Mouse (Mus musculus): Measurements from ENCODE around the gene Cit. TPM values are rescaled to one million over a fixed set of nuclear protein-coding genes. Genes with fewer than 3 reads are reported as not detected.
A peak's percentile ranks its signal among the peaks of the same experiment; 100 is the strongest.
"Not testable (repeated sequence)": the region's sequence is repeated elsewhere in the genome, so short reads cannot be mapped to it uniquely, and the experiment has no call there.

The Cit gene
- 3.9 to 4.6 TPM (median 4.4 TPM) in 3 replicates for total RNA-seq (2017)

DNA sequence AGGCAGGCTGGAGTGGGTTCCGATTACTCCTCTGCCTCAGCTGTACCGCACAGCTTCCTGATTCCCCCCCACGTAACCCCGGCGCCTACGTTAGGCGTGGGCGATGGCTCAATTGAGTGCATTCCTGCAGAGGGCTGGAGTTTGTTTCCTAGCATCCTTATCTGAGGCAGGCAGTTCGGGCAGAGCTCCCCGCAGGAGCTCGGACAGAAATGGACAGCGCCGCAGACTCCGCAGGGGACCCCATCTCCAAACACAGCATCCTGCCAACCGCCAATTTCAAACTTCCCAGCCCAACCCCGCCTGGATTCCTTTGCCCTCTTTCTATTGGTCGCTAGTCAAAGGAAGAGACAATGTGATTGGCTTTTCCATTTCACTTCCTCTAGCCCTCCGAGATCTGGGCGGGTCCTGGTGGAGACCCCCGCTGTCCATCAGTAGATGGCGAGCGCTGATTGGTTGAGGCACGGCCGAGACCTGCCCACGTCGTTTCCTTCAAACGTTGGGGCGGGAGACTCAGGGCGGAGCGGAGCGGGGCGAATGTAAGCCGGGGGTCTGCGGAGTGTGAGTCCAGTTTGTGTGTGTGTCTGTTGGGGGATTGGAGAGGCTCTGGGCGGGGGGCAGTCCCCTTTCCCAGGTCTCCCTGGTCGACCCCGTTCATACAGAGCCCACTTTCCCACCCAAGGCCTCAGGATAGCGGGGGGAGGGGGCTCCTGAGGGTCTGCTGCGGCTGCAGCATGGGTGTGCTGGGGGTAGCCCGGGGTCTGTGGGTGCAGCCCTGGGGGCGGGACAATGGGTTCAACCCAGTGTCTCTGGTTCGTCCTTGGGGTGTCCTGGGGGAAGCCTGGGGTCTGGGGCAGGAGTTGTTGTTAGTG lies at the start of gene Cit:
Gene Cit (plus strand): TSS at position 513 of the 869 bp plus-strand sequence.
- peak; percentile 98 for ATAC-seq (replicated peaks; ENCODE audit: insufficient number of reproducible peaks, low FRiP score, low TSS enrichment, poor library complexity, severe bottlenecking)

DNA sequence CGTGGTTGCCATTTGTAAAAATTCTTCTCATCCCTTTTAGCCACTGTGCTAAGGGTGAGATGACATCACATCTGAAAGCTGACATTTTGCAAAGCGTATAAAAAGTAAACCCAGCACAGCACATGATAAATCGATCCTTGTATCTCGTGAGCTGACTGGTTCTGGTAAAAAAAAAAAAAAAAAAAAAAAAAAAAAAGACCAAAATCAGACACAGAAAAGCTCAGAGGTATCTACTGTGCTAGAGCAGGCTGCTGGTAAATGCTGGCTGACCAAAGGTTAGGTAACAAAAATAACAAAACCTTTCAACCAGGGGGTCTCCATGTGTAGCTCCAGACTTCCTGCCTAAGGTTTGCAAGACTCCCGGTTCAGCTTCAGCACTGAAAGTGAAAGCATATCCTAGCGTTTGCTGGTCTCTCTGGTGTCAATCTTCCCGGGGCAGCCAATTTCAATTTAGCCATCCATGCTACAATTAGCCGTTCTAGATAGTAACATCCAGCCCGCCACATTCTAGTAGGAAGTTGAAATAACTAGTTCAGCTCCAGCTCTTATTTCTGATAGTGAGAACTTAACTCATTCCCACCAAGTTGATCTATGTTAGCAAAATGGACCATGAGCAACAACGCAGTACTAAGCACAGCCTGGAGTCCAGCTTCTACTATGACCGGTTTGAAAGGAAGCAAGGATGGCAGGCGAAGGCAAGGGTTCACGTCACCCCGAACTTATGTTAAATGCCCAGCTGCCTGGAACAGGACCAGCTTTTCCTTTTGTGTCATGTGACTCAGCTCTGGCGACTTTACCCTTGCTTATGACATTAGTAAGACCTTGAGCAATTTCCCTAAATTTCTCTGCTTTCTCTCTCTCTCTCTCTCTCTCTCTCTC lies 45.8 kb upstream of the Cit start:
- no peak for ATAC-seq (replicated peaks; ENCODE audit: insufficient number of reproducible peaks, low FRiP score, low TSS enrichment, poor library complexity, severe bottlenecking)

DNA sequence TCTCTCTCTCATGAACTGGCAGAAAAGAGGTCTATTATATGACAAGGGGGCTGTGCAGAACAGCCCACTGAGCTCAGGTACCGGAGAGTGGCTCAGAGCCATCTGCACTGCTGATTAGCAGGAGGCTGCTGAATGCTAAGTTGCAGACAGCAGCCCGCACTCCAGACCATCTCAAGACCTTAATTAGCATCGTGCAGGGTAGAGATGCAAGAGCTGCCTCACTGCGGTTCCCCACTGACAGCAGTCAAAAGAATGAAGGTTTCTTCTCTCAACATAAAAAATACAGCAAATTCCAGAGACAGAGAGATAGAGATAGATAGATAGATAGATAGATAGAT lies 45.2 kb upstream of the Cit start:
- ATAC-seq (replicated peaks; ENCODE audit: insufficient number of reproducible peaks, low FRiP score, low TSS enrichment, poor library complexity, severe bottlenecking), result no peak

DNA sequence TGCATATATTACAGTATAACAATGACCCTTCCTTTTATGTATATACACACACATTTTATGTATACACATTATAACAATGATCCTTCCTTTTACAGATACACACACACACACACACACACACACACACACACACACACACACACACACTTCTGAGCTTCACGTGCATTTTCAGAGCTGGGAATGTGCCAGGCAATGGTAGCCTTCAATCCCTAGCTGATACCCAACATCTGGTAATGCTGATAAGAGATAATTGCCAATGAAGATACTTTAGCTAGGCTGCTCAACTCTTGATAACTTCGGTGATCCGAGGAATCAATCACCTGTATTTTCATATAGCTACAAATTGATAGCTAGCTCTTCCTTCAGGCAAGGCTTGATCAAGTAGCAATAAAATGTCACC lies 32.8 kb upstream of the Cit start:
- ATAC-seq (replicated peaks; ENCODE audit: insufficient number of reproducible peaks, low FRiP score, low TSS enrichment, poor library complexity, severe bottlenecking), result no peak

DNA sequence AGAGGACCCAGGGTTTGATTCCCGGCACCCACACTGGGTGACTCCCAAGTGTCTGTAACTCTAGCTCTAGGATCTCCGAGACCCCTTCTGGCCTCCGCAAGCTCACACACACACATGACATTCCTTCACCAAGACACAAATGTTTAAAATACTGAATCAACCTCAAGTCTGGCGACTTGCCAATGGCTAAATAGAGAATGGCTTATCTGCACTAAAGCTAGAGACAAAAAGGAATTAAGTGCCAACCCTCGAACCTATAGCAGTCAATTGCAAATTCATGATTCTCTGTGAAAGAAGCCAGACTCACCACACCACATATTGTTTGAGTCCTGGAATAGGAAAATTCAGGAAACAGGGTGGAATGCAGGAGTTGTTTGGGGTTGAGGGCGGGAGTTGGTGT lies 28.1 kb upstream of the Cit start:
- ATAC-seq (replicated peaks; ENCODE audit: insufficient number of reproducible peaks, low FRiP score, low TSS enrichment, poor library complexity, severe bottlenecking), result no peak

DNA sequence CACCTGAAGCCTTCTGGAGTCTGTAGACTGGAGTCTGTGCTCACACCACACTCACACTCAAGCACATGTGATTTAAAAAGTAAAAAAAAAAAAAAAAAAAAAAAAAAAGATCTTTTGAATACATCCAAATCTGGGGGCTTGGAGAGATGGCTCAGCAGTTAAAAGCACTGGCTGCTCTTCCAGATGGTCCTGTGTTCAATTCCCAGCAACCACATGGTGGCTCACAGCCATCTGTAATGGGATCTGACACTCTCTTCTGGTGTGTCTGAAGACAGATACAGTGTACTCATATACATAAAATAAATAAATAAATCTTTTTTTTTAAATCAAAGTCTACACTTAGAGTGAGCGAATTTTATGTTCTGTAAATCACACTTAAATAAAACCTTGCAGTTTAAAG lies 27.4 kb upstream of the Cit start:
- not testable (repeated sequence) for ATAC-seq (replicated peaks; ENCODE audit: insufficient number of reproducible peaks, low FRiP score, low TSS enrichment, poor library complexity, severe bottlenecking)

DNA sequence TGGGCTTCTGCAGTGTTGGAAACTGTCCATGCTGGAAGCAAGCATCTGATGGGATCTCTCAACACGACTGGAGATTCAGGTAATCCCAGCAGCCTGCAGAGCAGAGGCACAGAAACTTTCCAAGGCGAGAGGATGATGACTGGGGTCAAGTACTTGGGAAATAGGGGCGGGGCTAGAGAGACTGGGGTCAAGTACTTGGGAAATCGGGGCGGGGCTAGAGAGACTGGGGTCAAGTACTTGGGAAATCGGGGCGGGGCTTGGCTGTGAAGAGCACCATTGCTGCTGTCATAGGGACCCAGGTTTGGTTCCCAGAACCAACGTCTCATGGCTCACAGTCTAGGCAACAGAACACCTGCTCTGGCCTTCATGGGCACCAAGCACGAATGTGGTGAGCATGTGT lies 25.1 kb upstream of the Cit start:
- ATAC-seq (replicated peaks; ENCODE audit: insufficient number of reproducible peaks, low FRiP score, low TSS enrichment, poor library complexity, severe bottlenecking), result no peak

DNA sequence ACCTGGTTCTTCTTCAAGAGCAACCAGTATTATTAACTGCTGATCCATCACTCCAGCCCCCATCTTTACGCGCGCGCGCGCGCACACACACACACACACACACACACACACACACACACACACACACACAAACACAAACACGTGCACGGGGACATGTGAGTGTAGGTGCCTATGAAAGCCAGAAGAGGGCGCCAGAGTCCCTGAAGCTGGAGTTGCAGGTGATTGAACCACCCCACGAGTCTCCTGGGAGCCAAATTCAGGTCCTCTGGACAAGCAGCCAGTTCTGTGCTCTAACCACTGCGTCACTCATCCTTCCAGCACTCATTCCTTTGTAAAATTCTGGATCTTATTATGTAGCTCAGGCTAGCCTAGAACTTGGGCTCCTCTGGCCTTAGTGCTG lies 23.9 kb upstream of the Cit start:
- no peak for ATAC-seq (replicated peaks; ENCODE audit: insufficient number of reproducible peaks, low FRiP score, low TSS enrichment, poor library complexity, severe bottlenecking)

DNA sequence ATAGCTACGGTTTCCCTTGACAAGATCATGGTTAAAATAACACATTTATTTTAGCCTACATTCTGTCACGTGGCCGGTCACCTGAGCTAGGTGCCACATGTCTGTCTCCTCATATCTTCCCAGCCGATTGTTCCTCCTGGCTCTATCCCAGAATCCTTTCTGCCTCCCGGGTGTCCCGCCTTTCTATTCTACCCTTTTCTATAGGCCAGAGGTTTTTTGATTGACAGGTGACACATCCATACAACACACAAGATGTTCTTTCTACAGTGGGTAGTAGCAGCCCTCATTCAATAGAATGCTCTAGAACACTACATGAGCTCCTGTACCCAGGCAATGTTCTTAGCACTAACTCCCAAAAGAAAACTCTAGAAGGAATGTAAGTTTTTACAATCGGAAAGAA lies 23.2 kb upstream of the Cit start:
- ATAC-seq (replicated peaks; ENCODE audit: insufficient number of reproducible peaks, low FRiP score, low TSS enrichment, poor library complexity, severe bottlenecking), result no peak

DNA sequence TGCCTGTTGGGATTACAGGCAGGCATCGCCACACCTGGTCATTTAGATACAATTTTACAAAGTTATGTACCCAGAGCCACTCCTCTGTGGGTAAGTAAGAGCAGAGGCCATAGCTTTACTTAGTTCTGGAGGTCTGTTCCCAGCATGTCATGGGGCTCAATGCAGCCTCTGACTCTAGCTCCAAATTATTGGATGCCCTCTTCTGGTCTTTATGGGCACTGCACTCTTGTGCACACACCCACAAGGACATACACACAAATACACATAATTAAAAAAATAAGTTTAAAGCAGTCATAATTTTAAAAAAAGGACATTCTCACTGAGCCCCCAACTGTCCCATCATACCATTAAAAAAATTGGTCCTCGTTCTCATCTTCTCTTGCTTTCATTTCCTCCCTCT lies 12.3 kb upstream of the Cit start:
- ATAC-seq (replicated peaks; ENCODE audit: insufficient number of reproducible peaks, low FRiP score, low TSS enrichment, poor library complexity, severe bottlenecking), result no peak

DNA sequence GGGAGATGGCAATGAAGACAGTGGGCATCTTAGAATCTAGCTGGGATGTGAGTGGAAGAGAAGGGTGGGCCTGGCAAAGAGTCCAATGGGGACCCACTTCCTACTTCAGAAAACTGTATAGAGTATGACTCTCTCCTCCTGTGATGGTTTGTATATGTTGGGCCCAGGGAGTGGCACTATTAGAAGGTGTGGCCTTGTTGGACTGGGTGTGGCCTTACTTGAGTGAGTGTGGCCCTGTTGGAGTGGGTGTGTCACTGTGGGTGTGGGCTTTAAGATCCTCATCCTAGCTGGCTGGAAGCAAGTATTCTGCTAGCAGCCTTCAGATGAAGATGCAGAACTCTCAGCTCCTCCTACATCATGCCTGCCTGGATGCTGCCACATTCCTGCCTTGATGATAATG lies 11.3 kb upstream of the Cit start:
- ATAC-seq (replicated peaks; ENCODE audit: insufficient number of reproducible peaks, low FRiP score, low TSS enrichment, poor library complexity, severe bottlenecking), result not testable (repeated sequence)

DNA sequence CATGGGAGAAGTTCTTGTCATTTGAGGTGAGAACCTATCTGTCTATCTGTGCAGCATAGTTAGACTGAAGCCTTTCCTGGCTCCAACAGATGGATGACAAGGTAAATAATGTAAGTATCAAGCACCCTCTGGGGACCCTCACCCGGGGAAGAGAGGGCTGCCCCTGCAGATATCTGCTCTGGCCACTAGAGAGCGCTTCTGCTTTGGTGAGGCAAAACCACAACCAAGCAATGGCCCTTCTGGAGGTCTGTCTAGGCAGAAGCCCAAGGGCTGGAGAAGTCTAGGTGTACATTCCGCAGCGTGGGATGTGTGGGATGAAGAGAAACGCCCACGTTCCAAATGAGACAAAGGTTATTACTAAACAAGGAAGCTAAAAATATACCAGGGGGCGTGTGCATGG lies 9.8 kb upstream of the Cit start:
- no peak for ATAC-seq (replicated peaks; ENCODE audit: insufficient number of reproducible peaks, low FRiP score, low TSS enrichment, poor library complexity, severe bottlenecking)

DNA sequence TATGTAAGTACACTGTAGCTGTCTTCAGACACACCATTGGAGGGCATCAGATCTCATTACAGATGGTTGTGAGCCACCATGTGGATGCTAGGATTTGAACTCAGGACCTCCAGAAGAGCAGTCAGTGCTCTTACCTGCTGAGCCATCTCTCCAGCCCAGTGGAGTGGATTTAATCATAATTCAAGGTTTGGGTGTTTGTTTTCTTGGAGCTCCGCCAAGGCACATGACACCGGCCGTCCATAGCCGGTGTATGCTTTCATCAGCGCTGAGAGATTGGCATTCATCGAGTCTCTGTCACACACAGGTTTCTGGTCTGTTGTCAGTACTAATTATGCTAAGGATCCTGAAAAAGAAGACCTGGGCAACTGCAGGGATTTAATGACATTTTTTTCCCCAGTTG lies 7.0 kb upstream of the Cit start:
- ATAC-seq (replicated peaks; ENCODE audit: insufficient number of reproducible peaks, low FRiP score, low TSS enrichment, poor library complexity, severe bottlenecking), result no peak

DNA sequence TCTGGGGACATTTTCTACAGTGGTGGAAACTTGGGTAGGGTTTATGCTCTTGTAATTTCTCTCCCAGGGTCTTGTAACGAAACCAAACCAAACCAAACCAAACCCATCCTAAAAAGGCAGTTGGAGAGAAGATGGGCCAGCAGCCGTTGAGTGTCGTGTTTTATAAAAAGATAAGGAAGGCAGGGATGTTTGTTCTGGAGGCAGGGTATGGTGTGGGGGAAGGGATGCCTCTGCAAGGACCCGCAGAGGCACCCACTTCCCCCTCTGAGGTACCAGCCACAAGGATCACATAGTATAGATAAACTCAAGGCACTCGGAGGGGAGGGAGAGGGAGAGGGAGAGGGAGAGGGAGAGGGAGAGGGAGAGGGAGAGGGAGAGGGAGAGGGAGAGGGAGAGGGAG lies 4.6 kb upstream of the Cit start:
- ATAC-seq (replicated peaks; ENCODE audit: insufficient number of reproducible peaks, low FRiP score, low TSS enrichment, poor library complexity, severe bottlenecking), result no peak

DNA sequence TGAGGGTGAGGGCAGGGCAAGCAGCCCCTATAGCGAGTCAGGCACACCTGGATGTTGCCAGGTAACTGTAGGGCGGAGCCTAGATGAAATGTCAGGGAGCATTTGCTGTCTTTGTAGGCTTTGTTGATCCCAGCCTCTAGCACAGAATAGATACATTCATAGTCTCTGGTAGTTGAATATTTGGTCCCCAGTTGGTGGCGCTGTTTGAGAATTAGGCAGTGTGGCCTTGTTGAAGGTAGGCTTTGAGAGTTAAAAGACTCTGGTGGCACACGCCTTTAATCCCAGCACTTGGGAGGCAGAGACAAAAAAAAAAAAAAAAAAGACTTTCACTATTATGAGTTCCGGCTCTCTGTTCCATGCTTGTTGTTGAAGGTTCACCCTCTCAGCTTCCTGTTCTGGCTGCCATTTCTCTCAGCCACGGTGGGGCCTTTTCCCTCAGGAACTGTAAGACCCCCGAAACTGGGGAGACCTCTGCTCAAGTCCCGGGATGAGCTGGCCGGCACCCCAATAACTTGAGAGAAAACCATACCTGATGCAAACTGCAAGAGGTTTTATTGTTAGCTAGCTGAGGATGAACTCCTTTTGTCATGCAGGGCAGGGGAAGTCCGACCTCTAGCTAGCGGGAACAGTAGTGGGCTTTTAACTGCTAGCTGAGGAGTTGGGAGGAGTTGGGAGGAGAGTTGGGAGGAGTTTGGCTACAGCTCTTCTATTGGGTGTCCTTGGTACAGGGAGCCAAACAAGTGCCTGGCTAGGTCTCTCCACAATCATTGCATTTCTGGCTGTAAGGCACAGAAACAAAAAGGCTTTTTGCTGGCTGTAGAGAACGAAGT lies 3.9 kb upstream of the Cit start:
- no peak for ATAC-seq (replicated peaks; ENCODE audit: insufficient number of reproducible peaks, low FRiP score, low TSS enrichment, poor library complexity, severe bottlenecking)

DNA sequence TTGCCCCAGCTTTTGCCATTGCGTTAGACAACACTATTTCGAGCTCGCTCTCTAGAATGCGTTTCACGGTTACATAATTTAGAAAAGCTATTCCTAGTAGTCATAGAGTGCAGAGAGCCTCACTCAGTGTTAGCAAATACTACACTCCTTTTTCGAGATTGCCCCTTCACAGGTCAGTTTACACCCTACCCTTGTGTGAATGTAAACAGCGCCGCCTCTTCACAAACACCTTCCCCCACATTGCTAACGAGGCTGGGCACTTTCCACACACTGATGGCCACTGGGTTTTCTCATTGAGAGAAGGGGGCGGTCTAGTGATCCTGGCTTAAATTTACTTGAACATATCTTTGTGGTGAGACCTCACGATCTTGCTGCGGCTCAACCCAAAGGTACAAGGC lies 711 bp upstream of the Cit start:
- ATAC-seq (replicated peaks; ENCODE audit: insufficient number of reproducible peaks, low FRiP score, low TSS enrichment, poor library complexity, severe bottlenecking), result no peak

DNA sequence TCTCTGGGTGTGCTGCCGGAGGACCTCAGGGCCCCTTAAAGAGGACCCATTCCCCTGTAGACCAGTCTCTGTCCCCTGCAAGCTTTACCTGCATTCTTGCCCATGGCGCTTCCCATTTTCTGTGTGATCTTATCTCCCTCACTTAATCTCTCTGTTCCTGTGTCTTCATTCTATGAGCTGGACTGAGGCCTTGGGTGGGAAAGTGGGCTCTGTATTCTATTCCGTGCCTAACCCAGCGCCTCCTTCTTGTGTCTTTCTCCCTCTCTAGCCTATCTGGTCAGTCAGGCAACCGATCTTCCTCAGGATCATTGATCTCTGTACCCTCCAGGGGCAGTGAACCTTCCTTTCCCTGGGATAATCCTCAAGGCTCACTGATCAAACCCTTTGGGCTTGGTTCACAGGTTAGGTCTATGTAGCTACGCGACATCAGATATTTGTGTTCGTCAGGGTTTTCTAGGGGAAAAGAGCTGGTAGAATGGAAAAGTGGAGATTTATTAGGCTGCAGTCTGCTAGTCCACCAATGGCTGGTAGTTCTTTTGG lies 627 bp downstream of the Cit start:
- ATAC-seq (replicated peaks; ENCODE audit: insufficient number of reproducible peaks, low FRiP score, low TSS enrichment, poor library complexity, severe bottlenecking), result no peak

DNA sequence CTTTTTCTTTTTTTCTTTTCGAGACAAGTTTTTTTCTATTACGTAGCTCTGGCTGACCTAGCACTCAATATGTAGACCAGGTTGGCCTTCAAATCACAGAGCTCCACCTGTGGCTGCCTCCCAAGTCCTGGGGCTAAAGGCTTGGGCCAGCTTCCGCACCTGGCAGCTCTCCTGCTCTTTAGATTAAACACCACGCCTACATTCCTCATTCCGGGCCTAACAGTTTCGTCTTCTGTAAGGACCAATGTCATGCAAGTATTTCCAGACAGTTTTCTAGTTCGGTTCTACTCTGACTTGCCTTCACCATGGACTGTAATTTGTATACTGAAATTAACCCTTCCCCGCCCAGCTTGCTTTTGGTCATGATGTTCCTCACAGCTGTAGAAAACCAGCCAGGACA lies 2.1 kb downstream of the Cit start:
- no peak for ATAC-seq (replicated peaks; ENCODE audit: insufficient number of reproducible peaks, low FRiP score, low TSS enrichment, poor library complexity, severe bottlenecking)

DNA sequence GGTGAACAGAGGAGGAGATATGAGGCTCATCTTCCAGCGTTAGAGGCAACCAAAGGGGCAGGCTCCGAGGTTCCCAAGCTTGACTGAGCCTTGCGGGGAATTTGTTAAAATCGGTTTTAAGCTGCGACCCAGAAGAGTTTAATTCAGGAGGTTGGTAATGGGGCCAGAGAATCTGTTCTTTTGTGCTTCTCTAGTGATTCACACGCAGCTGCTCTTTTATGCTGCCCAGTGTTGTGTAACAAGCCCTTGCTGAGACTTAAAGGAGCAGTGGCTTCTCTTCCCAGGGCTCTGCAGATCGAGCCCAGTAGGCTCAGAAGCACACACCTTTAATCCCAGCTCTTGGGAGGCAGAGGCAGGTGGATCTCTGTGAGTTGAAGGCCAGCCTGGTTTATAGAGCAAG lies 3.4 kb downstream of the Cit start:
- no peak for ATAC-seq (replicated peaks; ENCODE audit: insufficient number of reproducible peaks, low FRiP score, low TSS enrichment, poor library complexity, severe bottlenecking)

All from monocyte, adult 5-6 weeks (primary cell).